8 mouse cellular contexts compared by ENCODE assay signal in genomic region chr4:115737551-115738041, GRCm38 (mm10). TPM values are rescaled to one million over a fixed set of nuclear protein-coding genes. Genes with fewer than 3 reads are reported as not detected.
DNase-seq lines count a peak whose midpoint lies in the region; ATAC-seq and TF ChIP-seq lines count a peak whose summit lies in the region.

Efcab14 (plus strand) TSS chr4:115737744.

- 0 out of 2 replicates have a peak, but pooled peaks have one; percentile 6 for TF ChIP-seq EP300 in heart, adult 2 months (IDR thresholded peaks at IDR 0.05; ENCODE audit: insufficient read depth, low read depth, low read length)

- peaks cover 14% of the 10 kb centered on the region for H3K4me1 ChIP-seq in embryonic facial prominence, embryonic 14.5 days (ENCODE audit: control insufficient read depth, insufficient read depth, low read length)
- peaks cover 3% of the 10 kb centered on the region for H3K4me1 ChIP-seq in heart, adult 2 months (ENCODE audit: control insufficient read depth, insufficient read depth, low read length)
- peaks cover 20% of the 10 kb centered on the region for H3K4me1 ChIP-seq in limb, embryonic 13.5 days
- peaks cover 18% of the 10 kb centered on the region for H3K4me1 ChIP-seq in midbrain, embryonic 16.5 days (ENCODE audit: control insufficient read depth, insufficient read depth, low read length)

- peaks cover 17% of the 10 kb centered on the region; the same call in 1 of the 2 replicates for H3K36me3 ChIP-seq in embryonic facial prominence, embryonic 14.5 days (ENCODE audit: control insufficient read depth, insufficient read depth, low read length)
- H3K36me3 ChIP-seq in heart, adult 2 months (ENCODE audit: control insufficient read depth, insufficient read depth, low read length) = peaks cover 7% of the 10 kb centered on the region
- peaks cover 20% of the 10 kb centered on the region for H3K36me3 ChIP-seq in limb, embryonic 13.5 days
- H3K36me3 ChIP-seq in midbrain, embryonic 16.5 days (ENCODE audit: control insufficient read depth, insufficient read depth, low read length) = 0 out of 2 replicates have a peak, but pooled peaks cover 9% of the 10 kb centered on the region

- intact Hi-C loops in heart, adult 2 months (cut with DNase I) = loop anchor here (5.0 kb wide), 1 partner anchor 100 kb away; the partner anchor contains the start of gene Mknk1

- H3K9ac ChIP-seq in embryonic facial prominence, embryonic 14.5 days (ENCODE audit: low read depth, low read length) = peak within 1 kb of the TSS; percentile 83
- peak within 1 kb of the TSS; percentile 85 for H3K9ac ChIP-seq in heart, adult 2 months (ENCODE audit: low read depth, low read length)
- peak within 1 kb of the TSS; percentile 89 for H3K9ac ChIP-seq in limb, embryonic 13.5 days
- H3K9ac ChIP-seq in midbrain, embryonic 16.5 days (ENCODE audit: low read depth, low read length) = peak within 1 kb of the TSS; percentile 86

- peak; percentile 65 for TF ChIP-seq CTCF in heart, adult 2 months (IDR thresholded peaks at IDR 0.05)

- peak within 1 kb of the TSS; percentile 87 for H3K27ac ChIP-seq in embryonic facial prominence, embryonic 14.5 days (replicated peaks; ENCODE audit: low read depth, low read length)
- peak within 1 kb of the TSS; percentile 88 for H3K27ac ChIP-seq in heart, adult 2 months
- H3K27ac ChIP-seq in limb, embryonic 13.5 days = peak within 1 kb of the TSS; percentile 79
- peak within 1 kb of the TSS; percentile 81 for H3K27ac ChIP-seq in midbrain, embryonic 16.5 days (ENCODE audit: low read length)

- H3K9me3 ChIP-seq in embryonic facial prominence, embryonic 14.5 days (ENCODE audit: control insufficient read depth, low read length) = no peaks in the 10 kb centered on the region
- no peaks in the 10 kb centered on the region for H3K9me3 ChIP-seq in limb, embryonic 13.5 days
- H3K9me3 ChIP-seq in midbrain, embryonic 16.5 days (replicated peaks; ENCODE audit: control insufficient read depth, low read length, poor library complexity, severe bottlenecking) = no peaks in the 10 kb centered on the region

- WGBS in embryonic facial prominence, embryonic 14.5 days = 0% methylated on average over 14 of the region's 45 CpGs
- WGBS in heart, adult 2 months = under 1% methylated on average over 45 of the region's 45 CpGs
- 0% methylated on average over 45 of the region's 45 CpGs for WGBS in limb, embryonic 13.5 days
- under 1% methylated on average over 44 of the region's 45 CpGs for WGBS in midbrain, embryonic 16.5 days

- H3K4me3 ChIP-seq in embryonic facial prominence, embryonic 14.5 days (ENCODE audit: low read depth, low read length) = peak within 1 kb of the TSS; percentile 81
- peak within 1 kb of the TSS; percentile 84 for H3K4me3 ChIP-seq in heart, adult 2 months
- peak within 1 kb of the TSS; percentile 75 for H3K4me3 ChIP-seq in limb, embryonic 13.5 days
- H3K4me3 ChIP-seq in midbrain, embryonic 16.5 days (ENCODE audit: low read depth, low read length) = peak within 1 kb of the TSS; percentile 83

- peak; percentile 66 for TF ChIP-seq POLR2A in heart, adult 2 months (IDR thresholded peaks at IDR 0.05; ENCODE audit: insufficient read depth, low read depth, low read length)

- ATAC-seq in embryonic facial prominence, embryonic 14.5 days (ENCODE audit: low read depth) = peak; percentile 99
- ATAC-seq in limb, embryonic 13.5 days (ENCODE audit: low FRiP score, low read depth) = peak; percentile 100
- ATAC-seq in midbrain, embryonic 16.5 days = peak; percentile 100

- H3K79me2 ChIP-seq in heart, adult 2 months (replicated peaks; ENCODE audit: control insufficient read depth, insufficient read depth, low read length) = no peaks in the 10 kb centered on the region

- no peaks in the 10 kb centered on the region for H3K27me3 ChIP-seq in embryonic facial prominence, embryonic 14.5 days (replicated peaks; ENCODE audit: control insufficient read depth, insufficient read depth, low read length)
- no peaks in the 10 kb centered on the region for H3K27me3 ChIP-seq in heart, adult 2 months (ENCODE audit: control insufficient read depth, insufficient read depth, low read length)
- no peaks in the 10 kb centered on the region for H3K27me3 ChIP-seq in limb, embryonic 13.5 days
- no peaks in the 10 kb centered on the region for H3K27me3 ChIP-seq in midbrain, embryonic 16.5 days (ENCODE audit: control insufficient read depth, insufficient read depth, low read depth, low read length)

- peak; percentile 98 for DNase-seq in 3T3-L1 (ENCODE audit: low read depth, low spot score)
- DNase-seq in adrenal gland, postnatal 4 days (ENCODE audit: low spot score in 2 of 2) = peak; percentile 97 to 98
- peak; percentile 98 for DNase-seq in embryonic facial prominence, embryonic 14.5 days (ENCODE audit: low spot score)
- DNase-seq in heart, adult 2 months = peak; percentile 99
- peak; percentile 97 to 98 for DNase-seq in kidney, adult 8-10 months
- peak; percentile 92 to 97 for DNase-seq in spleen, postnatal 10 days (ENCODE audit: low spot score in 2 of 2)

- peak within 1 kb of the TSS; percentile 82 for H3K4me2 ChIP-seq in embryonic facial prominence, embryonic 14.5 days (ENCODE audit: low read depth, low read length)
- H3K4me2 ChIP-seq in limb, embryonic 13.5 days (replicated peaks) = peak within 1 kb of the TSS; percentile 80
- peak within 1 kb of the TSS; percentile 86 for H3K4me2 ChIP-seq in midbrain, embryonic 16.5 days (ENCODE audit: low read length)

RNA-seq across cellular contexts. Expression of gene Efcab14, which starts in this region (rescaled TPM):
- total RNA-seq in adrenal gland, postnatal 4 days (2021) = 10 to 100 TPM; 68.1 to 71.2 TPM
- 42.3 and 43.9 TPM in 2 replicates for polyA plus RNA-seq in embryonic facial prominence, embryonic 14.5 days (2014; fragmentation: Nextera tagmentation; extraction: Ambion mirVana)
- 10 to 100 TPM; 38.7 to 40.1 TPM for total RNA-seq in heart, adult 2 months (2021)
- polyA plus RNA-seq in heart, adult 2 months (2012; rRNA removed) = 20.4 and 34.4 TPM in 2 replicates
- polyA plus RNA-seq in limb, embryonic 13.5 days (2015; fragmentation: Nextera tagmentation; extraction: Ambion mirVana) = 31.6 and 32.1 TPM in 2 replicates
- 17.3 and 17.6 TPM in 2 replicates for polyA plus RNA-seq in midbrain, embryonic 16.5 days (2015; fragmentation: Nextera tagmentation; extraction: Ambion mirVana)

Comparison
In these comparisons a context has a peak if more than half of its experiments do, and no peak if none do; other contexts are left out.
1. Peak in every context shown above with its lines: DNase-seq, ATAC-seq, H3K4me3 ChIP-seq and H3K27ac ChIP-seq.